Mouse (Mus musculus): ENCODE data around the gene Ppm1h. TPM values are rescaled to one million over a fixed set of nuclear protein-coding genes. Genes with fewer than 3 reads are reported as not detected.

Ppm1h gene
- polyA plus RNA-seq, 1 experiment from 2014 or later, result 24.7 TPM

GRCm38 (mm10) chr10:122979356-122979755, 300.8 kb downstream of the Ppm1h start:
- H3K9me3 ChIP-seq (ENCODE audit: low read length), result peaks cover 3% of the 10 kb centered on the region; the same call in 1 of the 2 replicates
- H3K36me3 ChIP-seq (ENCODE audit: insufficient read depth, low read length), result peaks cover 27% of the 10 kb centered on the region
- no peak overlapping the region for H3K27ac ChIP-seq (ENCODE audit: low read length)
- H3K27me3 ChIP-seq (ENCODE audit: insufficient read depth, low read length), result no peaks in the 10 kb centered on the region
- no peak for ATAC-seq (ENCODE audit: low FRiP score, low TSS enrichment)
- no peak overlapping the region for H3K4me2 ChIP-seq (replicated peaks; ENCODE audit: low read depth, low read length)
- H3K4me1 ChIP-seq (ENCODE audit: insufficient read depth, low read length), result peaks cover 13% of the 10 kb centered on the region
- no peak overlapping the region for H3K4me3 ChIP-seq (ENCODE audit: low read length)
- no peak overlapping the region for H3K9ac ChIP-seq (replicated peaks; ENCODE audit: low read length)

DNA sequence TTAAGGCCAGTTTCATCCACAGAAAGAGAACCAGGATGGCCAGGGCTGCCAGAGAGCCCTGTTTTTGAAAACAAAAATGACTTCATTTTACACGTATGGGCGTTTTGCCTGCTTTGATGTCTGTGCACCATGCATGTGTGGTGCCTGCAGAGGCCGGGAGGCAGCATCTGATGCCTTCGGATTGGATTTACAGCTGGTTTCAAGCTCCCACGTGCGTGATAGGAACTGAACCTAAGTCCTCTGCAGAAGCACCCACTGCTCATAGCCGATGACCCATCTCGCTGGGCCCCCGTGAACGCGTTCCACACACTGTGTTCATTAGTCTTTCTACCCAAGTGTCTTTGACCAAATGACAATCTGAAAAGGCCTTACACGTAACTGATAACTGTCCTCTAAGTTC, 301.6 kb downstream of the Ppm1h start:
- no peak overlapping the region for H3K4me3 ChIP-seq (ENCODE audit: low read length)
- H3K9ac ChIP-seq (replicated peaks; ENCODE audit: low read length), result no peak overlapping the region
- peaks cover 27% of the 10 kb centered on the region for H3K36me3 ChIP-seq (ENCODE audit: insufficient read depth, low read length)
- H3K27me3 ChIP-seq (ENCODE audit: insufficient read depth, low read length), result no peaks in the 10 kb centered on the region
- 96% methylated on average over 12 of the region's 12 CpGs for WGBS
- H3K27ac ChIP-seq (ENCODE audit: low read length), result no peak overlapping the region
- H3K4me1 ChIP-seq (ENCODE audit: insufficient read depth, low read length), result peaks cover 13% of the 10 kb centered on the region
- no peak for ATAC-seq (ENCODE audit: low FRiP score, low TSS enrichment)
- H3K9me3 ChIP-seq (ENCODE audit: low read length), result peaks cover 3% of the 10 kb centered on the region; the same call in 1 of the 2 replicates
- no peak overlapping the region for H3K4me2 ChIP-seq (replicated peaks; ENCODE audit: low read depth, low read length)

GRCm38 (mm10) chr10:122982909-122983578, 304.5 kb downstream of the Ppm1h start:
- Histone ChIP-seq H3K27ac (ENCODE audit: low read length) (0 out of 2 replicates have a peak overlapping the region, but pooled peaks have one; percentile 1), H3K4me1 (ENCODE audit: insufficient read depth, low read length) (peaks cover 25% of the 10 kb centered on the region), H3K4me3 (ENCODE audit: low read length) (peak overlapping the region; percentile 97), H3K36me3 (ENCODE audit: insufficient read depth, low read length) (peaks cover 27% of the 10 kb centered on the region), H3K9ac (replicated peaks; ENCODE audit: low read length) (no peak overlapping the region), H3K27me3 (ENCODE audit: insufficient read depth, low read length) (no peaks in the 10 kb centered on the region), H3K9me3 (ENCODE audit: low read length) (peaks cover 3% of the 10 kb centered on the region; the same call in 1 of the 2 replicates), H3K4me2 (replicated peaks; ENCODE audit: low read depth, low read length) (peak overlapping the region; percentile 65)
- 74% methylated on average over 11 of the region's 11 CpGs for WGBS
- ATAC-seq (ENCODE audit: low FRiP score, low TSS enrichment), result no peak

- Histone ChIP-seq H3K4me3 (ENCODE audit: low read length) (peak overlapping the region; percentile 97), H3K9me3 (ENCODE audit: low read length) (peaks cover 3% of the 10 kb centered on the region; the same call in 1 of the 2 replicates), H3K4me2 (replicated peaks; ENCODE audit: low read depth, low read length) (peak overlapping the region; percentile 65), H3K4me1 (ENCODE audit: insufficient read depth, low read length) (peaks cover 30% of the 10 kb centered on the region), H3K27me3 (ENCODE audit: insufficient read depth, low read length) (no peaks in the 10 kb centered on the region), H3K27ac (ENCODE audit: low read length) (peak overlapping the region; percentile 63), H3K36me3 (ENCODE audit: insufficient read depth, low read length) (peaks cover 27% of the 10 kb centered on the region), H3K9ac (replicated peaks; ENCODE audit: low read length) (peak overlapping the region; percentile 100)
- 43% methylated on average over 10 of the region's 10 CpGs for WGBS
- ATAC-seq (ENCODE audit: low FRiP score, low TSS enrichment), result no peak
Measured at GRCm38 (mm10) chr10:122983579-122984530, 305.3 kb downstream of the Ppm1h start.

GRCm38 (mm10) chr10:122984531-122985251, 306.1 kb downstream of the Ppm1h start:
- Histone ChIP-seq H3K36me3 (ENCODE audit: insufficient read depth, low read length) (peaks cover 24% of the 10 kb centered on the region), H3K27me3 (ENCODE audit: insufficient read depth, low read length) (no peaks in the 10 kb centered on the region), H3K9ac (replicated peaks; ENCODE audit: low read length) (peak overlapping the region; percentile 100), H3K27ac (ENCODE audit: low read length) (peak overlapping the region; percentile 99), H3K9me3 (ENCODE audit: low read length) (peaks cover 3% of the 10 kb centered on the region; the same call in 1 of the 2 replicates), H3K4me3 (ENCODE audit: low read length) (peak overlapping the region; percentile 97), H3K4me2 (replicated peaks; ENCODE audit: low read depth, low read length) (peak overlapping the region; percentile 65), H3K4me1 (ENCODE audit: insufficient read depth, low read length) (peaks cover 30% of the 10 kb centered on the region)
- ATAC-seq (ENCODE audit: low FRiP score, low TSS enrichment), result no peak
- 2% methylated on average over 10 of the region's 10 CpGs for WGBS

GRCm38 (mm10) chr10:122985252-122985514, 306.6 kb downstream of the Ppm1h start:
- peak overlapping the region; percentile 65 for H3K4me2 ChIP-seq (replicated peaks; ENCODE audit: low read depth, low read length)
- no peaks in the 10 kb centered on the region for H3K27me3 ChIP-seq (ENCODE audit: insufficient read depth, low read length)
- peak overlapping the region; percentile 100 for H3K9ac ChIP-seq (replicated peaks; ENCODE audit: low read length)
- peak overlapping the region; percentile 99 for H3K27ac ChIP-seq (ENCODE audit: low read length)
- ATAC-seq (ENCODE audit: low FRiP score, low TSS enrichment), result peak; percentile 3; the same call in 1 of the 2 replicates
- peaks cover 30% of the 10 kb centered on the region for H3K4me1 ChIP-seq (ENCODE audit: insufficient read depth, low read length)
- peaks cover 3% of the 10 kb centered on the region; the same call in 1 of the 2 replicates for H3K9me3 ChIP-seq (ENCODE audit: low read length)
- H3K4me3 ChIP-seq (ENCODE audit: low read length), result peak overlapping the region; percentile 97
- H3K36me3 ChIP-seq (ENCODE audit: insufficient read depth, low read length), result peaks cover 19% of the 10 kb centered on the region
- under 1% methylated on average over 37 of the region's 37 CpGs for WGBS

GRCm38 (mm10) chr10:122985515-122986319, 307.2 kb downstream of the Ppm1h start:
- peak overlapping the region; percentile 65 for H3K4me2 ChIP-seq (replicated peaks; ENCODE audit: low read depth, low read length)
- peak; percentile 91 for ATAC-seq (ENCODE audit: low FRiP score, low TSS enrichment)
- H3K4me3 ChIP-seq (ENCODE audit: low read length), result peak overlapping the region; percentile 97
- H3K9ac ChIP-seq (replicated peaks; ENCODE audit: low read length), result peak overlapping the region; percentile 100
- H3K36me3 ChIP-seq (ENCODE audit: insufficient read depth, low read length), result peaks cover 17% of the 10 kb centered on the region
- H3K9me3 ChIP-seq (ENCODE audit: low read length), result no peaks in the 10 kb centered on the region
- H3K27ac ChIP-seq (ENCODE audit: low read length), result peak overlapping the region; percentile 99
- H3K27me3 ChIP-seq (ENCODE audit: insufficient read depth, low read length), result no peaks in the 10 kb centered on the region
- under 1% methylated on average over 56 of the region's 115 CpGs for WGBS
- H3K4me1 ChIP-seq (ENCODE audit: insufficient read depth, low read length), result peaks cover 30% of the 10 kb centered on the region

- peak; percentile 83 for ATAC-seq (ENCODE audit: low FRiP score, low TSS enrichment)
- no peaks in the 10 kb centered on the region for H3K27me3 ChIP-seq (ENCODE audit: insufficient read depth, low read length)
Measured at GRCm38 (mm10) chr10:122986320-122987225, 308.0 kb downstream of the Ppm1h start.

More at GRCm38 (mm10) chr10:122986320-122987225, 308.0 kb downstream of the Ppm1h start:
- 7% methylated on average over 53 of the region's 54 CpGs for WGBS
- Histone ChIP-seq H3K27ac (ENCODE audit: low read length) (peak overlapping the region; percentile 99), H3K4me2 (replicated peaks; ENCODE audit: low read depth, low read length) (peak overlapping the region; percentile 65), H3K9ac (replicated peaks; ENCODE audit: low read length) (peak overlapping the region; percentile 100), H3K4me1 (ENCODE audit: insufficient read depth, low read length) (peaks cover 30% of the 10 kb centered on the region), H3K9me3 (ENCODE audit: low read length) (no peaks in the 10 kb centered on the region), H3K36me3 (ENCODE audit: insufficient read depth, low read length) (peaks cover 13% of the 10 kb centered on the region; the same call in 1 of the 2 replicates), H3K4me3 (ENCODE audit: low read length) (peak overlapping the region; percentile 97)

All from kidney, embryonic 16.5 days (tissue).